Mouse (Mus musculus): ENCODE measurements around the gene Heatr1. TPM values are rescaled to one million over a fixed set of nuclear protein-coding genes. Genes with fewer than 3 reads are reported as not detected.

The Heatr1 gene
- total RNA-seq, 1 experiment, result 190 TPM

DNA sequence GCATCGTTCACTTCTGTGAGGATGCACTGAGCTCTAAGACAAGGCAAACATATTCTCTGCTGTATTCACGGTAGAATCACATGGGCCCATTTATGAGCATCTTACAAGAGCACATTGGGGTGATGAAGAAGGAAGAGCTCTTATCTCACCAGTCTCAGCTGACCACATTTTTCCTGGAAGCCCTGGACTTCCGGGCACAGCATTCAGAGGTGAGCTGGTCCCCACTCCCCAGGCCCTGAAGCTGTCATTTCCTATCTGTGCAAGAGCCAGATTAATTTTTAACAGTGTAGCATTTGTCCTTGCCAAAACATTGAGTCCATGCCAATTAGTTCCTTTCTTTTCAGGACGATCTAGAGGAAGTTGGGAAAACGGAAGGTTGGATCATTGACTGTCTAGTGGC, 39.0 kb downstream of the Heatr1 start:
- Histone ChIP-seq H3K4me1 (ENCODE audit: control insufficient read depth in 2 of 2, insufficient read depth in 2 of 2, low read length in 2 of 2, poor library complexity in 1 of 2) (peaks cover 0 to 2% of the 10 kb centered on the region in 2 experiments; a peak in 1 of 4 replicates), H3K4me3 (ENCODE audit: insufficient read depth in 1 of 2, low read depth in 1 of 2, low read length in 2 of 2, poor library complexity in 1 of 2, severe bottlenecking in 1 of 2) (no peak overlapping the region), H3K36me3 (ENCODE audit: control insufficient read depth, insufficient read depth, low read length, poor library complexity, severe bottlenecking) (peaks cover 74% of the 10 kb centered on the region), H3K27ac (ENCODE audit: insufficient read depth, low read depth, low read length, poor library complexity, severe bottlenecking) (no peak overlapping the region), H3K9ac (ENCODE audit: insufficient read depth, low read depth, low read length, poor library complexity, severe bottlenecking) (no peak overlapping the region), H3K9me3 (ENCODE audit: control insufficient read depth, insufficient read depth, low read depth, low read length) (no peaks in the 10 kb centered on the region)
- in situ Hi-C loops (cut with MboI; ENCODE audit: low sequenced_read_pairs in 2 of 2, unreplicated experiment in 2 of 2), result no loop called here
- TF ChIP-seq ZC3H11A (IDR thresholded peaks at IDR 0.05; ENCODE audit: borderline replicate concordance, low read depth, low read length), result no peak
- DNase-seq (ENCODE audit: low read depth, low spot score), result no peak

DNA sequence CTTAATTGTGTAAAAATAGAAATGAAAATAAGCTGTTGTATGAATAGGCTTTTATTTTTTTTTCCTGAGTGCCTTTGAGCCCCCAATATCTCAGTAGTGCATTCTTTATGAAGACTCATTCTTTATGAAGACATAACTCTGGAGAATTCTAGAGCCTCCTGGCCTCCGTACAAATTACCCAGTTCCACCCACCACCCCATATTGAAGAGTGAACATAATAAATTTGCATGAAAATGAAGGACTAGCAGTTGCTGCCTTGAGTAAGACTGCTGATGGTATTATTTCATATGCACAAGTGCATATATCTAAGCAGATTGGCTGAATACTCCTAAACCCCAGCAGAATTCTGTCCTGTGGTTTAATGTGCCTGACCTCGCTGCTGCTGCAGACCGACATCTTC, 44.8 kb downstream of the Heatr1 start:
- H3K4me3 ChIP-seq (ENCODE audit: insufficient read depth in 1 of 2, low read depth in 1 of 2, low read length in 2 of 2, poor library complexity in 1 of 2, severe bottlenecking in 1 of 2), result no peak overlapping the region
- H3K27ac ChIP-seq (ENCODE audit: insufficient read depth, low read depth, low read length, poor library complexity, severe bottlenecking), result no peak overlapping the region
- H3K4me1 ChIP-seq (ENCODE audit: control insufficient read depth in 2 of 2, insufficient read depth in 2 of 2, low read length in 2 of 2, poor library complexity in 1 of 2), result peaks cover 0 to 13% of the 10 kb centered on the region in 2 experiments; a peak in 2 of 4 replicates
- peaks cover 37% of the 10 kb centered on the region for H3K36me3 ChIP-seq (ENCODE audit: control insufficient read depth, insufficient read depth, low read length, poor library complexity, severe bottlenecking)
- no peak for DNase-seq (ENCODE audit: low read depth, low spot score)
- TF ChIP-seq MAFK (IDR thresholded peaks at IDR 0.05; ENCODE audit: insufficient read depth, low read depth, low read length) (no peak), ZC3H11A (IDR thresholded peaks at IDR 0.05; ENCODE audit: borderline replicate concordance, low read depth, low read length) (no peak), HCFC1 (IDR thresholded peaks at IDR 0.05; ENCODE audit: borderline replicate concordance, insufficient read depth, low read length) (no peak), CHD2 (IDR thresholded peaks at IDR 0.05; ENCODE audit: low read depth, low read length) (no peak), ZNF384 (IDR thresholded peaks at IDR 0.05; ENCODE audit: low read depth, low read length) (no peak)
- H3K9me3 ChIP-seq (ENCODE audit: control insufficient read depth, insufficient read depth, low read depth, low read length), result no peaks in the 10 kb centered on the region
- in situ Hi-C loops (cut with MboI; ENCODE audit: low sequenced_read_pairs in 2 of 2, unreplicated experiment in 2 of 2), result no loop called here
- no peak overlapping the region for H3K9ac ChIP-seq (ENCODE audit: insufficient read depth, low read depth, low read length, poor library complexity, severe bottlenecking)

DNA sequence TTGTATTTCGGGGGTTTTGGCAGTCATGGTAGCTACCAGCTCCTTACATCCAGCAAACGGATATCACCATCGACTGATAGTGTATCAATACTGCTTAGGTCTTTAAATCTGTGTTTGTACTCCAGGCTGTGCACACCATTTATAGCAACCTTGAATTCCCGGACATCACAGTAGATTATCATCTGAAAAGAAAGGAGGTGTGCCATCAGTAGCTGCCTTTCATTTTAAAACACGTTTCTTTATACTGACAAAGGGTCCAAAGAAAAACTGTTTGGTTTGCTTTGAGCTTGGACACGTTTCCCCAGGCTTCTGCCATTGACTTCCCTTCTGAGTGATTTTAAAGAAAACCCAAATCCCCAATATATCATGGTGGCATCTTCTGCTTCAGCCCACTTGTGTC, 46.0 kb downstream of the Heatr1 start:
- no peak overlapping the region for H3K27ac ChIP-seq (ENCODE audit: insufficient read depth, low read depth, low read length, poor library complexity, severe bottlenecking)
- no peak overlapping the region for H3K4me3 ChIP-seq (ENCODE audit: insufficient read depth in 1 of 2, low read depth in 1 of 2, low read length in 2 of 2, poor library complexity in 1 of 2, severe bottlenecking in 1 of 2)
- H3K9ac ChIP-seq (ENCODE audit: insufficient read depth, low read depth, low read length, poor library complexity, severe bottlenecking), result no peak overlapping the region
- no peaks in the 10 kb centered on the region for H3K9me3 ChIP-seq (ENCODE audit: control insufficient read depth, insufficient read depth, low read depth, low read length)
- in situ Hi-C loops (cut with MboI; ENCODE audit: low sequenced_read_pairs in 2 of 2, unreplicated experiment in 2 of 2), result no loop called here
- peaks cover 26% of the 10 kb centered on the region for H3K36me3 ChIP-seq (ENCODE audit: control insufficient read depth, insufficient read depth, low read length, poor library complexity, severe bottlenecking)
- peaks cover 0 to 13% of the 10 kb centered on the region in 2 experiments; a peak in 2 of 4 replicates for H3K4me1 ChIP-seq (ENCODE audit: control insufficient read depth in 2 of 2, insufficient read depth in 2 of 2, low read length in 2 of 2, poor library complexity in 1 of 2)
- no peak for DNase-seq (ENCODE audit: low read depth, low spot score)
- TF ChIP-seq MAFK (IDR thresholded peaks at IDR 0.05; ENCODE audit: insufficient read depth, low read depth, low read length) (no peak), ZNF384 (IDR thresholded peaks at IDR 0.05; ENCODE audit: low read depth, low read length) (no peak), ZC3H11A (IDR thresholded peaks at IDR 0.05; ENCODE audit: borderline replicate concordance, low read depth, low read length) (no peak), CHD2 (IDR thresholded peaks at IDR 0.05; ENCODE audit: low read depth, low read length) (no peak), HCFC1 (IDR thresholded peaks at IDR 0.05; ENCODE audit: borderline replicate concordance, insufficient read depth, low read length) (no peak)

DNA sequence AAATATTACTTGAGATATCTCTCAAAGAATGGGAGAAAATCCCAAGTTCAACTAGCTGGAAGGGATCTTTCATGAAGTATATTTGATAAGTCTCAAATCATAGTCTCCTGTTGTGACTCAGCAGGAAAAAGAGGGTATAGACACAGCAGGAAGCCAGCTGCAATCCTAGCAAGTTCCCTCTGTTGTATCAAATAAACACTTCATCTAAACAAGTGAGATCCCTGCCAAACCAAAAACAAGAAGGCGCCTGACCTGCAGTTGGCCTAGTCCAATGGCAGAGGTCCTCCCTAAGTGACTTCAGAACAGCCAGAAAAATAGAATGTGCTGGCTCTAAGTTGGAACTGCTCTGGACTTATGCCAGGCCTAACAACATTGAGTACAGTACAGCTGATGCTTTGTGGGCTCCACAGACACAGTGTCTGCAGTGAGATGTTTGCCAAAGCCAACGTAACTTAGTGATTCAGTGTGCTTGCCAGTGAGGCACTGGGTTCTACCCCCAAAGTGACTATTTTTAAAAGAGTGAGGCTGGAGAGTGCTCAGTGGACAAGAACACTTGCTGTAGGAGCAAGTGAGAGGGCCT, 47.3 kb downstream of the Heatr1 start:
- Histone ChIP-seq H3K9ac (ENCODE audit: insufficient read depth, low read depth, low read length, poor library complexity, severe bottlenecking) (no peak overlapping the region), H3K4me1 (ENCODE audit: control insufficient read depth in 2 of 2, insufficient read depth in 2 of 2, low read length in 2 of 2, poor library complexity in 1 of 2) (peaks cover 0 to 13% of the 10 kb centered on the region in 2 experiments; a peak in 2 of 4 replicates), H3K4me3 (ENCODE audit: insufficient read depth in 1 of 2, low read depth in 1 of 2, low read length in 2 of 2, poor library complexity in 1 of 2, severe bottlenecking in 1 of 2) (no peak overlapping the region), H3K36me3 (ENCODE audit: control insufficient read depth, insufficient read depth, low read length, poor library complexity, severe bottlenecking) (peaks cover 20% of the 10 kb centered on the region), H3K9me3 (ENCODE audit: control insufficient read depth, insufficient read depth, low read depth, low read length) (no peaks in the 10 kb centered on the region), H3K27ac (ENCODE audit: insufficient read depth, low read depth, low read length, poor library complexity, severe bottlenecking) (no peak overlapping the region)
- no peak for DNase-seq (ENCODE audit: low read depth, low spot score)
- in situ Hi-C loops (cut with MboI; ENCODE audit: low sequenced_read_pairs in 2 of 2, unreplicated experiment in 2 of 2), result no loop called here
- no peak for TF ChIP-seq MAFK (IDR thresholded peaks at IDR 0.05; ENCODE audit: insufficient read depth, low read depth, low read length)
- TF ChIP-seq CHD2 (IDR thresholded peaks at IDR 0.05; ENCODE audit: low read depth, low read length), result no peak
- no peak for TF ChIP-seq ZC3H11A (IDR thresholded peaks at IDR 0.05; ENCODE audit: borderline replicate concordance, low read depth, low read length)
- TF ChIP-seq HCFC1 (IDR thresholded peaks at IDR 0.05; ENCODE audit: borderline replicate concordance, insufficient read depth, low read length), result no peak
- TF ChIP-seq ZNF384 (IDR thresholded peaks at IDR 0.05; ENCODE audit: low read depth, low read length), result no peak

DNA sequence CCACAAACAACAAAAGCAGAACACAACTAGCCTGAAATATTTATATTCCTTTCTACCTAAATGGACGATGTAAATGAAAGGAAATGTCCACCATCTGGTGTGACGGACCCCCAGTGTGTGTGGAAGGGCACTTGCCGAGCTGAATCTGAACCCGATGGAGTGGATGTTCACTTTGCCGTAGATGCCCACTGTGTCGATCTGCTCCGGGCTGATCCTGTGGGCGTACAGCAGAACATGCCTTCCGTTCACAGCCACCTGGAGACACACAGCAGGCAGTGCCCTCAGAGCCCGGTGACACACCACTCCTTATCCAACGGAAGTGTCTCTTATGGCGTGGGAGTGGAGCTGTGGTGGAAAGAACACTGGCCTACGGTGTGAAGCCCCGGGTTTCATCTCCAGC, 58.3 kb downstream of the Heatr1 start:
- H3K9ac ChIP-seq (ENCODE audit: insufficient read depth, low read depth, low read length, poor library complexity, severe bottlenecking), result no peak overlapping the region
- H3K4me1 ChIP-seq (ENCODE audit: control insufficient read depth in 2 of 2, insufficient read depth in 2 of 2, low read length in 2 of 2, poor library complexity in 1 of 2), result no peaks in the 10 kb centered on the region
- H3K36me3 ChIP-seq (ENCODE audit: control insufficient read depth, insufficient read depth, low read length, poor library complexity, severe bottlenecking), result no peaks in the 10 kb centered on the region; the same call in 1 of the 2 replicates
- no peak overlapping the region for H3K4me3 ChIP-seq (ENCODE audit: insufficient read depth in 1 of 2, low read depth in 1 of 2, low read length in 2 of 2, poor library complexity in 1 of 2, severe bottlenecking in 1 of 2)
- in situ Hi-C loops (cut with MboI; ENCODE audit: low sequenced_read_pairs in 2 of 2, unreplicated experiment in 2 of 2), result loop anchor here in 1 of 2 experiments (25.0 kb wide), 1 partner anchor 234 kb away; no protein-coding TSS in a partner anchor
- no peak overlapping the region for H3K27ac ChIP-seq (ENCODE audit: insufficient read depth, low read depth, low read length, poor library complexity, severe bottlenecking)
- H3K9me3 ChIP-seq (ENCODE audit: control insufficient read depth, insufficient read depth, low read depth, low read length), result no peaks in the 10 kb centered on the region
- DNase-seq (ENCODE audit: low read depth, low spot score), result no peak
- TF ChIP-seq ZC3H11A (IDR thresholded peaks at IDR 0.05; ENCODE audit: borderline replicate concordance, low read depth, low read length) (no peak), CHD2 (IDR thresholded peaks at IDR 0.05; ENCODE audit: low read depth, low read length) (no peak), MAFK (IDR thresholded peaks at IDR 0.05; ENCODE audit: insufficient read depth, low read depth, low read length) (no peak), HCFC1 (IDR thresholded peaks at IDR 0.05; ENCODE audit: borderline replicate concordance, insufficient read depth, low read length) (no peak), ZNF384 (IDR thresholded peaks at IDR 0.05; ENCODE audit: low read depth, low read length) (no peak)

All from ES-E14 (cell line).